25 mouse cellular contexts compared by ENCODE assay signal in genomic region chr10:82935774-82936173, GRCm38 (mm10). TPM values are rescaled to one million over a fixed set of nuclear protein-coding genes. Genes with fewer than 3 reads are reported as not detected.
DNase-seq lines count a peak whose midpoint lies in the region; ATAC-seq lines count a peak whose summit lies in the region.
"Had no signal": no experiment of that assay in that cellular context is flagged by ENCODE, and none has a peak within 500 bp of the region (broad histone marks: within the 10 kb centered on the region; RNA-seq: fewer than 3 reads in every experiment).

No protein-coding gene starts in this region.

- H3K4me1 ChIP-seq in intestine, embryonic 14.5 days (replicated peaks; ENCODE audit: control insufficient read depth, insufficient read depth, low read length) = no peaks in the 10 kb centered on the region
- H3K4me1 ChIP-seq in intestine, embryonic 16.5 days (ENCODE audit: control insufficient read depth, insufficient read depth, low read length) = peaks cover 5% of the 10 kb centered on the region; the same call in 1 of the 2 replicates
- H3K4me1 ChIP-seq: embryonic facial prominence, embryonic 13.5 days; embryonic facial prominence, embryonic 15.5 days; forebrain, embryonic 10.5 days; forebrain, embryonic 12.5 days had no signal

- no peak overlapping the region for H3K27ac ChIP-seq in intestine, embryonic 14.5 days (ENCODE audit: low read depth)
- no peak overlapping the region for H3K27ac ChIP-seq in intestine, embryonic 16.5 days (ENCODE audit: low read length)
- H3K27ac ChIP-seq: embryonic facial prominence, embryonic 13.5 days; embryonic facial prominence, embryonic 15.5 days; forebrain, embryonic 10.5 days; forebrain, embryonic 12.5 days had no signal

- 0 out of 2 replicates have a peak, but pooled peaks have one; percentile 72 for ATAC-seq in intestine, embryonic 14.5 days (replicated peaks; ENCODE audit: low FRiP score, low TSS enrichment, low read depth)
- ATAC-seq in intestine, embryonic 16.5 days = peak; percentile 87
- ATAC-seq: activated CD4-positive, CD25-positive, alpha-beta regulatory T cell, adult 4 months; forebrain, embryonic 14.5 days; forebrain, embryonic 16.5 days; Patski had no signal

- no peak for DNase-seq in intestine, embryonic 14.5 days (ENCODE audit: low spot score)
- DNase-seq in large intestine, adult 2 months (ENCODE audit: low read depth, low spot score) = peak; percentile 28
- no peak for DNase-seq in thymus, postnatal 10 days (ENCODE audit: low spot score in 2 of 2)
- no peak for DNase-seq in gastrocnemius, postnatal 25 days
- DNase-seq in kidney, adult 18-20 months = no peak
- DNase-seq: adrenal gland, adult 8-10 months; adrenal gland, postnatal 14 days; adrenal gland, postnatal 36 days; cerebellum, adult 11-12 months; cerebellum, adult 2 months; cerebellum, adult 9-10 months; cerebellum, postnatal 10 days; cerebellum, postnatal 25 days; embryo, embryonic 11 days had no signal

- 67% methylated on average over 6 of the region's 6 CpGs for WGBS in intestine, embryonic 14.5 days
- 62% methylated on average over 6 of the region's 6 CpGs for WGBS in intestine, embryonic 16.5 days
- WGBS in large intestine, adult 2 months = 35% methylated on average over 6 of the region's 6 CpGs

- H3K9me3 ChIP-seq in intestine, embryonic 14.5 days (ENCODE audit: control insufficient read depth, low read length) = no peaks in the 10 kb centered on the region
- no peaks in the 10 kb centered on the region for H3K9me3 ChIP-seq in intestine, embryonic 16.5 days (ENCODE audit: control insufficient read depth, low read length)
- H3K9me3 ChIP-seq: embryonic facial prominence, embryonic 13.5 days; embryonic facial prominence, embryonic 15.5 days; forebrain, embryonic 12.5 days had no signal

- no peaks in the 10 kb centered on the region for H3K27me3 ChIP-seq in intestine, embryonic 14.5 days (replicated peaks; ENCODE audit: control insufficient read depth, insufficient read depth, low read length)
- no peaks in the 10 kb centered on the region for H3K27me3 ChIP-seq in intestine, embryonic 16.5 days (replicated peaks; ENCODE audit: control insufficient read depth, insufficient read depth, low read length)
- H3K27me3 ChIP-seq: embryonic facial prominence, embryonic 13.5 days; embryonic facial prominence, embryonic 15.5 days; forebrain, embryonic 12.5 days; Patski had no signal

- H3K4me2 ChIP-seq in intestine, embryonic 14.5 days (ENCODE audit: low read length) = no peak overlapping the region
- H3K4me2 ChIP-seq in intestine, embryonic 16.5 days (ENCODE audit: low read depth, low read length) = no peak overlapping the region
- H3K4me2 ChIP-seq: embryonic facial prominence, embryonic 13.5 days; embryonic facial prominence, embryonic 15.5 days; forebrain, embryonic 12.5 days had no signal

- no peak overlapping the region for H3K4me3 ChIP-seq in intestine, embryonic 14.5 days (ENCODE audit: low read depth, low read length)
- H3K4me3 ChIP-seq in intestine, embryonic 16.5 days (ENCODE audit: low read length) = no peak overlapping the region
- H3K4me3 ChIP-seq: embryonic facial prominence, embryonic 13.5 days; embryonic facial prominence, embryonic 15.5 days; erythroblast, embryonic 14.5 days; forebrain, embryonic 10.5 days; forebrain, embryonic 12.5 days had no signal

- no peaks in the 10 kb centered on the region for H3K36me3 ChIP-seq in intestine, embryonic 14.5 days (ENCODE audit: control insufficient read depth, insufficient read depth, low read length)
- H3K36me3 ChIP-seq in intestine, embryonic 16.5 days (ENCODE audit: control insufficient read depth, insufficient read depth, low read length) = no peaks in the 10 kb centered on the region
- H3K36me3 ChIP-seq: embryonic facial prominence, embryonic 13.5 days; embryonic facial prominence, embryonic 15.5 days; forebrain, embryonic 10.5 days; forebrain, embryonic 12.5 days; G1E had no signal

- H3K9ac ChIP-seq in intestine, embryonic 14.5 days (ENCODE audit: low read length) = no peak overlapping the region
- no peak overlapping the region for H3K9ac ChIP-seq in intestine, embryonic 16.5 days (ENCODE audit: low read depth, low read length)
- H3K9ac ChIP-seq: embryonic facial prominence, embryonic 13.5 days; embryonic facial prominence, embryonic 15.5 days; forebrain, embryonic 12.5 days had no signal

RNA-seq across cellular contexts. Expression of gene Chst11, which starts 49.5 kb away (rescaled TPM):
- 2.0 and 2.2 TPM in 2 replicates for polyA plus RNA-seq in intestine, embryonic 14.5 days (2014; fragmentation: Nextera tagmentation; extraction: Ambion mirVana)
- polyA plus RNA-seq in intestine, embryonic 16.5 days (2015; fragmentation: Nextera tagmentation; extraction: Ambion mirVana) = 0.80 and 0.88 TPM in 2 replicates
- polyA plus RNA-seq in large intestine, adult 2 months (2012; rRNA removed) = 4.3 and 5.2 TPM in 2 replicates
- under 1 TPM; 0.94 to 1.00 TPM for total RNA-seq in gastrocnemius, postnatal 25 days (2021)
